Mouse (Mus musculus) limb, embryonic 14.5 days (tissue): ENCODE measurements at regions not wholly inside any gene's neighbourhood (a gene's known extent, or its start where the extent isn't known, plus 50 kb on each side); places are given as distances from the start of the nearest gene placed in this dataset.

ENCODE experiments used
- ATAC-seq: fragments of 200-750 bp; cut with Nextera tagmentation; 2 replicates; pipeline ENCODE4 v1.8.0; 2017; ENCODE audit warnings: low read depth, moderate number of reproducible peaks, moderate TSS enrichment; ENCODE audit not compliant: low FRiP score
- DNase-seq: peaks from one replicate; pipeline ENCODE4 v3.0.0-alpha.2; 2015; ENCODE audit warnings: low spot score
- H3K27ac ChIP-seq: fragments of 300-500 bp; sonication (generic); replicated peaks from 2 replicates; pipeline ENCODE4 v1.5.1; 2014; ENCODE audit warnings: low read depth, mild to moderate bottlenecking, low read length, moderate library complexity, mixed read lengths
- H3K27me3 ChIP-seq: fragments of 300-500 bp; sonication (generic); 2 replicates; pipeline ENCODE4 v1.6.1; 2014; ENCODE audit warnings: low read length, mixed read lengths; ENCODE audit not compliant: control insufficient read depth, insufficient read depth
- H3K36me3 ChIP-seq: fragments of 300-500 bp; sonication (generic); 2 replicates; pipeline ENCODE4 v1.6.1; 2014; ENCODE audit warnings: mild to moderate bottlenecking, low read length, moderate library complexity, mixed read lengths; ENCODE audit not compliant: control insufficient read depth, insufficient read depth
- H3K4me1 ChIP-seq: fragments of 300-500 bp; sonication (generic); 2 replicates; pipeline ENCODE4 v1.6.1; 2014; ENCODE audit warnings: antibody characterized with exemption, low read length, mixed read lengths; ENCODE audit not compliant: control insufficient read depth, insufficient read depth
- H3K4me2 ChIP-seq: fragments of 300-500 bp; sonication (generic); replicated peaks from 2 replicates; pipeline ENCODE4 v1.6.1; 2014; ENCODE audit warnings: low read depth, mild to moderate bottlenecking, low read length, moderate library complexity; ENCODE audit not compliant: severe bottlenecking
- H3K4me3 ChIP-seq: fragments of 300-500 bp; sonication (generic); replicated peaks from 2 replicates; pipeline ENCODE4 v1.5.1; 2014; ENCODE audit warnings: low read length
- H3K9ac ChIP-seq: fragments of 300-500 bp; sonication (generic); 2 replicates; pipeline ENCODE4 v1.6.1; 2014; ENCODE audit warnings: mild to moderate bottlenecking, low read depth, low read length, moderate library complexity; ENCODE audit not compliant: severe bottlenecking
- H3K9me3 ChIP-seq: fragments of 300-500 bp; sonication (generic); 2 replicates; pipeline ENCODE4 v1.6.1; 2016; ENCODE audit warnings: low read length; ENCODE audit not compliant: control insufficient read depth
- POLR2A ChIP-seq: fragments of 200-500 bp; IDR thresholded peaks from 2 replicates; pipeline ENCODE4 v1.8.0; 2012; ENCODE audit warnings: inconsistent platforms, mild to moderate bottlenecking, moderate library complexity, borderline replicate concordance; ENCODE audit not compliant: insufficient read depth, insufficient read length; ENCODE audit errors: extremely low read depth
- whole genome bisulfite sequencing: fragments of 180-500 bp; shearing (Covaris S2); extraction: QIAGEN DNeasy Blood & Tissue Kit; methylation state at CpG from one replicate; pipeline ENCODE4 v1.1.7; 2014; 5-methylcytosine and 5-hydroxymethylcytosine counted together

DNA sequence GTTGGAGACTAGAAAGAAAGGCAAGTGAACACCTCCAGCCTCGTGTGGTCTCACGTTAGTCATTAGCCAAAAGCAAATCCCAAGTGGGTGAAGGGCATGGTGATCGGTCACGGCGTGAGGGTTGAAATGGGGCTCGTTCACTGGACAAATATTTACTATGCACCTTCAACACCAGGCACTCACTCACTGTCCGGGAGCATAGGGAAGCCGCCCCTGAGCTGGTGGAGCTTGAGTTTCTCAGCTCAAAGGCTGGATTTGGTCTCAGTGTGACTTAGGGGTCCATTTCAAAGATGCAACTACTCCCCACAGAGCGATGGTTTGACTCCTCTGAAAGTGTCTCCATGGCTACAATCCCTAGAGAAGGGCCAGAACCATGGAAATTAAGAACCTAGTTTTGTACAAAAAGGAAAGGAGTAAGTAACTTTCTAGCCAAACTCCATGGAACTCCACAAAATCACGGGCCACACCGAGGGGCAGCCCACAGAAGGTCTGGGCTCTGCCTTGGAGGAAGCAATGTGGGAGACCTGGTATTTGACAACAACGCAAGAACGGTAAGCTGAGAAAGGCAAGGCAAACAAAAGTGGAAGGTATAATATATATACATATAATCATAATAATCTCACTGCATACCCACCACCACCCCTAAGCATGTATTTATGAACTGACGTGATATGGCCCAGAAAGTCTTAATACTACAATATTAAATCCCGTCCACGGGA, 318.8 kb upstream of the Noct start:
- H3K9ac ChIP-seq, result no peak overlapping the region
- H3K27ac ChIP-seq, result peak overlapping the region; percentile 72

DNA sequence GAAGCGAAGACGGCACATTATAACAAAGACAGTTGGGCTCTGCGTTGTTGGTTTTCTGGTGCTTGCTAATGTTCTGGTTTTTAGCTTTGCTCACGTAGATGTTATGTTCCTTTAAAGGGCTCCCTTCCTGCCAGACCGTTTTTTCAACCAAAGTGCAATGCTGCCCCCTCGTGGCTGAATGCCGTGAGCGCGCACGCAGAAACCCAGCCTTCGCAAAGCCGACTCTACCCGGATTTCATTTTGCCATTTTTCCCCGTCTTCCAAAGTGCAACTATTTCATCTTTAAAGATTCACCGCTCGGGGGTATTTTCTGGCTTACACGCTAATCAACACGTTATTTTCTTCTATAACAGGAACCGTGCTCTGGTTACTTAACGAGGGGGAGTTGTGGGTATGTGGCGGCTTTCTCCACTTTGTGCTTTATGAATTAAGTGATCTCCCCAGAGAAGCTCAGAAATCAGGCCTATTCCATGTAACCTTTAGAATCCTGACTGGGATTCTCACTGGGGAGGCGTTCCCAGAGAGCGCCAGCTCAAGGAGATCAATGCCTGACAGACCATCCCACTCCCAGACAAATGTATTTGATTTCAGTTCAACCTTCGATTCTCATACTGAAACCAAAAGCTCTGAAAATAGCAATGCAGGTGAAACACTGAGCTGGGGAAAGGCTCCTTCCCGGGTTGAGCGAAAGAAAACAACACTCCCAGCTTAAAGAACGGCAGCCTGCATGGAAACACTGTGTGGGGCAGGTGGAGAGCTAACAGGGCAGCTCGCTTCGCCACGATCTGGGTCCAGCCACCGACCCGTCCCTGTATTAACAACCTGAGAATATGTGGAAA, 318.0 kb upstream of the Noct start:
- WGBS, result 9% methylated on average over 32 of the region's 32 CpGs
- DNase-seq (peak; percentile 90), ATAC-seq (peak; percentile 83)
- no peaks in the 10 kb centered on the region for H3K9me3 ChIP-seq
- H3K27me3 ChIP-seq, result no peaks in the 10 kb centered on the region
- H3K4me1 ChIP-seq, result peaks cover 32% of the 10 kb centered on the region
- H3K27ac ChIP-seq, result peak overlapping the region; percentile 72; the same call in 1 of the 2 replicates
- peak overlapping the region; percentile 50 for H3K4me2 ChIP-seq
- H3K4me3 ChIP-seq, result peak overlapping the region; percentile 29
- peak overlapping the region; percentile 46; the same call in 1 of the 2 replicates for H3K9ac ChIP-seq
- H3K36me3 ChIP-seq, result no peaks in the 10 kb centered on the region
- no peak for TF ChIP-seq POLR2A

More for the DNA sequence above, 318.8 kb upstream of the Noct start:
- Histone ChIP-seq H3K4me3 (no peak overlapping the region), H3K36me3 (no peaks in the 10 kb centered on the region), H3K4me1 (peaks cover 32% of the 10 kb centered on the region), H3K9me3 (no peaks in the 10 kb centered on the region), H3K27me3 (no peaks in the 10 kb centered on the region), H3K4me2 (peak overlapping the region; percentile 50)
- WGBS, result 13% methylated on average over 16 of the region's 16 CpGs
- ATAC-seq (peak; percentile 36), DNase-seq (no peak)
- TF ChIP-seq POLR2A, result no peak

DNA sequence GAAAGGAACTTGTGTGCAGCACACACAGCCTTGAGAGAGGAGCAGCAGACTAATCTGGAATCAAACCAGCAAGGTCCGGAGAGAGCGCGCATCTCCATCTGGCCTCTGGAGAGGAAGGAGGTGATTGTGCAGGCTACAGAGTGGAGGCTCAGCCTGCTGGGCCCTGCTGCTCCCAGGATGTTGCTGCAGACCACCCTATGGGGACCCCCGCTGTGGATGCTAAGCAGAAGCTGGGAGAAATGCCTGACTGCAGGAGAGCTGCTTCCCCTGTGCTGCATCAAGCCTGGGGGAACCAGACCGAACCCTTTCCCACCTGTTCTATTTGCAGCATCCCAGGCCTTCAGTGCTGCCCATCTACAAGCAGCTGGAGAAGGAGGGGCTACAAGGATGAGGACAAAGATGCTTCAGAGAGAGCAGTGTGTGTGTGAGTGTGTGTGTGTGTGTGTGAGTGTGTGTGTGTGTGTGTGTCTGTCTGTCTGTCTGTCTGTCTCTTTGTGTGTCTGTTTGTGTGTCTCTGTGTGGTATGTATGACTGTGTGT, 311.2 kb upstream of the Noct start:
- TF ChIP-seq POLR2A, result no peak
- H3K9me3 ChIP-seq, result no peaks in the 10 kb centered on the region
- no peak overlapping the region for H3K4me2 ChIP-seq
- H3K4me3 ChIP-seq, result no peak overlapping the region
- H3K27me3 ChIP-seq, result no peaks in the 10 kb centered on the region
- H3K27ac ChIP-seq, result no peak overlapping the region
- H3K9ac ChIP-seq, result no peak overlapping the region
- DNase-seq, result no peak
- no peak for ATAC-seq
- 87% methylated on average over 5 of the region's 5 CpGs for WGBS
- 0 out of 2 replicates have a peak, but pooled peaks cover 2% of the 10 kb centered on the region for H3K4me1 ChIP-seq
- H3K36me3 ChIP-seq, result no peaks in the 10 kb centered on the region

DNA sequence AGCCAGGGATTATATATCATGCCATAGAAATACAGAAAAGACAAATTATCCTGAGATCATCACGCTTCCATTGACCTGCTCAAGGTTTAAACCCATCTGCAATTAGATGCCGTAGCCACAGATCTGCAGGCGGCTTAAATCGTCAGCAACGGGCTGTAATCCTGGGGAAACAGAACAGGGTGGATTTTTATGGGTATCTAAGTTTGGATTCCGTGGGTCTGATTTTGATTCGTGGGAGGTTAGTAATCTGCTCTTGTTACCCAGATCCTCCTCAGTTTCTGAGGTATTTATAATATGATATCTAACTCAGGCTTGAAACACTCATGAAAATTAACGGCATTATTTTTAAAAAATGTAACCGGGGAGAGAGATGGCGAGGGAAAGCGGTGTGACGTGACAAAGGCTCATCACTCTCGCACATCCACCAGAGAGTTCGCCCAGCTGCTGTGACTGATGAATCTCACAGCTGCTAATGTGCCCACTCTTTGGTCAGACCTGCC, 309.3 kb upstream of the Noct start:
- H3K4me1 ChIP-seq, result 0 out of 2 replicates have a peak, but pooled peaks cover 2% of the 10 kb centered on the region
- H3K27ac ChIP-seq, result no peak overlapping the region
- WGBS, result 72% methylated on average over 14 of the region's 14 CpGs
- ATAC-seq (no peak), DNase-seq (no peak)
- no peak for TF ChIP-seq POLR2A
- H3K4me2 ChIP-seq, result no peak overlapping the region
- no peaks in the 10 kb centered on the region for H3K36me3 ChIP-seq
- H3K9me3 ChIP-seq, result no peaks in the 10 kb centered on the region
- H3K27me3 ChIP-seq, result no peaks in the 10 kb centered on the region
- H3K4me3 ChIP-seq, result no peak overlapping the region
- H3K9ac ChIP-seq, result no peak overlapping the region

DNA sequence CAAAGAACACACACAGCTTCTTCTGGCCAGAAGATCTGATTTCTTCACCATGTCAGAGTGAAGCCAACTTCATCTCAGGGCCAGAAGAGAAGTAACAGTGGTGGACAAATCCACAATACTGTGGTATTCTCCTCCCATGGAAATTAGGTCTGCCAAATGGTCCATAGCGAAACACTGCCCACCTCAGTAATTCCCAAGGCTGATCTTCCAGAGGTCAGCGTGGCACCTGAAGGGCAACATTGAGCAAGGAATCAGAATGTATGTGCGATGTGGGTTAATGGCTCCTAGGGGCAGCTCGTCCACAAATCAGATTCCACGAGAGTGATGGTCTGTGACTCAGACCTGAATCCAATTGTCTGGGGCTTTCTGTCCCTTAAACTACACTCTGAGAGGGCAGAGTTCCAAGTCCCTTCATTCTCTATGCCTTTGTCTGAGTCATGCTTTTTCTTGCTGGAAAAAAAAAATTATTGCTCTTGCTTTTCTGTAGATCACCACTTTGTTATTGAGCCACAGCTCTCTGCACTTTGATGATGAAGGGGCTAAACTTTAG, 307.9 kb upstream of the Noct start:
- 89% methylated on average over 5 of the region's 5 CpGs for WGBS
- H3K36me3 ChIP-seq, result no peaks in the 10 kb centered on the region
- H3K27me3 ChIP-seq, result no peaks in the 10 kb centered on the region
- H3K4me1 ChIP-seq, result 0 out of 2 replicates have a peak, but pooled peaks cover 2% of the 10 kb centered on the region
- H3K9ac ChIP-seq, result no peak overlapping the region
- ATAC-seq (no peak), DNase-seq (peak; percentile 38)
- no peak overlapping the region for H3K27ac ChIP-seq
- no peak for TF ChIP-seq POLR2A
- H3K9me3 ChIP-seq, result no peaks in the 10 kb centered on the region
- H3K4me3 ChIP-seq, result no peak overlapping the region
- no peak overlapping the region for H3K4me2 ChIP-seq
